Mouse (Mus musculus) lung, postnatal 0 days (tissue): ENCODE results near the gene Dgkb.

ENCODE experiments used
- CTCF ChIP-seq: IDR thresholded peaks from 2 replicates; pipeline ENCODE4 v1.5.1; 2016; ENCODE audit warnings: antibody characterized with exemption, mild to moderate bottlenecking
- EP300 ChIP-seq: IDR thresholded peaks from 2 replicates; pipeline ENCODE4 v1.6.1; 2016; ENCODE audit warnings: antibody characterized with exemption, mild to moderate bottlenecking, control low read depth

DNA sequence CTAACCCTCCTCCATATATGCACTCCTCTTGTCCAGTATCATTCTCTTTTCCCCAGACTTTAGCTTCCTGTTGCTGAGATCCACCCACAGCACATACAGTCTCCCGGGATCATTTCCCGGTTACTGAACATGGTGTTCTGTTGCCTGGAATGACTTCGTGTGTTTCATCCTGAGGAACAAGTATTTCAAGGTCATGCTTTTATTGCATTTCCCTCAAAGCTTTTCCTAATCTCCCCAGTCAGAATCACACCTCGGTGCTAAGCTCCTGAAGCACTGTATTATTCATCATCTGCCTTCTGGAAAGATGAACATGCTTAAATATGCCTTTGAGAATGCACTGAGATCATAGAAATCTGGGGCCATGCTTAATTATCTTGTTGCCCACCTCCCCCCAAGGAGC, 138.7 kb downstream of the Dgkb start:
- TF ChIP-seq CTCF: no peak
- no peak for TF ChIP-seq EP300
